8 mouse cellular contexts compared by ENCODE assay signal in the genomic region with DNA sequence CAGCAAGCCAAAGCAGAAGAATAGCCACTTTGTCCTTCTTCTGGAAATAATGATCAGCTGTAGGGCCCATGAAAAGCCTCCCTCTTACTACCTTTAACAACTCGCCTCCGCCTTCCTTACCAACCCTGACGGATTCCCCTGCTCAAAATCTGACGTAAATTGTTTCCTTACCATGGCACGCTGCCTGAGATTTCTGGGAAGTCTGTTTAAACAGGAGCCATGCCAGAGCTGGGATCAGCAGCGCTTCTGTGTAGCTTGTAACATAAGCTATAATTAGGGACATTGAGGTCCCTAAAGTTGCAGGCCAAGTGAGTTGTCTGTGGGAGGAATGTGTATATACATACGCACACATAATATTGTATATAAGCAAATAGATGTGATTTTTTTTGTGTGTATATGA.
DNase-seq lines count a peak whose midpoint lies in the region; ATAC-seq lines count a peak whose summit lies in the region.
"Had no signal": no experiment of that assay in that cellular context is flagged by ENCODE, and none has a peak within 500 bp of the region (broad histone marks: within the 10 kb centered on the region; RNA-seq: fewer than 3 reads in every experiment).

No protein-coding gene starts in this region.

- no peaks in the 10 kb centered on the region for H3K27me3 ChIP-seq in hindbrain, embryonic 13.5 days

- H3K4me2 ChIP-seq in hindbrain, embryonic 13.5 days, result no peak overlapping the region

- H3K9me3 ChIP-seq in hindbrain, embryonic 13.5 days, result no peaks in the 10 kb centered on the region

- H3K27ac ChIP-seq in hindbrain, embryonic 13.5 days, result no peak overlapping the region

- DNase-seq in left cerebral cortex, postnatal 10 days (ENCODE audit: extremely low spot score in 1 of 2, low spot score in 2 of 2), result peak; percentile 53 to 56
- no peak for DNase-seq in left cerebral cortex, postnatal 4 days
- peak; percentile 14 to 24 for DNase-seq in frontal cortex, postnatal 10 days (ENCODE audit: low spot score in 2 of 2)
- DNase-seq in large intestine, adult 2 months (ENCODE audit: low read depth, low spot score), result peak; percentile 13
- peak; percentile 49 for DNase-seq in right cerebral cortex, postnatal 4 days

- H3K4me3 ChIP-seq in hindbrain, embryonic 13.5 days, result no peak overlapping the region
- H3K4me3 ChIP-seq: myocyte had no signal

- intact Hi-C loops in left cerebral cortex, postnatal 10 days (cut with DNase I), result no loop called here
- intact Hi-C loops in left cerebral cortex, postnatal 4 days (cut with DNase I), result no loop called here

- no peaks in the 10 kb centered on the region for H3K4me1 ChIP-seq in hindbrain, embryonic 13.5 days (replicated peaks)

- H3K36me3 ChIP-seq in hindbrain, embryonic 13.5 days, result no peaks in the 10 kb centered on the region

- H3K9ac ChIP-seq in hindbrain, embryonic 13.5 days, result no peak overlapping the region

- 28% methylated on average over 7 of the region's 7 CpGs for WGBS in large intestine, adult 2 months
- 77% methylated on average over 7 of the region's 7 CpGs for WGBS in hindbrain, embryonic 13.5 days

- ATAC-seq in hindbrain, embryonic 13.5 days (ENCODE audit: low FRiP score), result no peak
- ATAC-seq in megakaryocyte-erythroid progenitor cell, adult 5-6 weeks (replicated peaks; ENCODE audit: low FRiP score, low TSS enrichment, poor library complexity, severe bottlenecking), result no peak
